Mouse (Mus musculus): ENCODE data around the gene Psmc6. TPM values are rescaled to one million over a fixed set of nuclear protein-coding genes. Genes with fewer than 3 reads are reported as not detected.

Psmc6 gene
- total and polyA plus RNA-seq, 3 experiments, result 125 to 270 (median 208) TPM

- Histone ChIP-seq H3K27ac (ENCODE audit: control insufficient read depth, low read depth, low read length) (peak overlapping the region; percentile 85), H3K79me2 (ENCODE audit: control insufficient read depth, insufficient read depth, low read length, poor library complexity) (peaks cover 14% of the 10 kb centered on the region), H3K36me3 (ENCODE audit: control insufficient read depth in 1 of 2, insufficient read depth in 2 of 2, low read length in 2 of 2) (peaks cover 2 to 20% of the 10 kb centered on the region in 2 experiments; a peak in 3 of 4 replicates), H3K27me3 (ENCODE audit: control insufficient read depth in 1 of 2, insufficient read depth in 2 of 2, low read length in 2 of 2) (no peaks in the 10 kb centered on the region), H3K4me3 (ENCODE audit: control insufficient read depth in 1 of 2, insufficient read depth in 1 of 2, low read depth in 2 of 2, low read length in 2 of 2) (peak overlapping the region; percentile 96 to 100), H3K9ac (ENCODE audit: control insufficient read depth, low read depth, low read length, poor library complexity, severe bottlenecking) (peak overlapping the region; percentile 100), H3K4me1 (ENCODE audit: control insufficient read depth in 1 of 2, insufficient read depth in 2 of 2, low read length in 2 of 2) (peaks cover 3 to 9% of the 10 kb centered on the region in 2 experiments; a peak in 3 of 4 replicates), H3K9me3 (replicated peaks; ENCODE audit: insufficient read depth, low read length) (no peaks in the 10 kb centered on the region)
- peak; percentile 79 for TF ChIP-seq MXI1 (IDR thresholded peaks at IDR 0.05; ENCODE audit: low read depth, low read length)
- 0 out of 2 replicates have a peak, but pooled peaks have one; percentile 37 for TF ChIP-seq ETS1 (IDR thresholded peaks at IDR 0.05; ENCODE audit: low read depth, low read length)
- no peak for TF ChIP-seq ZNF384 (IDR thresholded peaks at IDR 0.05; ENCODE audit: low read depth, low read length)
- peak; percentile 26; the same call in 1 of the 2 replicates for TF ChIP-seq MYC (IDR thresholded peaks at IDR 0.05; ENCODE audit: low read depth, low read length)
- no peak for TF ChIP-seq MAFK (IDR thresholded peaks at IDR 0.05; ENCODE audit: borderline replicate concordance, low read depth, low read length)
- TF ChIP-seq RCOR1 (IDR thresholded peaks at IDR 0.05; ENCODE audit: low read depth, low read length), result 0 out of 2 replicates have a peak, but pooled peaks have one; percentile 13
- TF ChIP-seq USF2 (IDR thresholded peaks at IDR 0.05; ENCODE audit: borderline replicate concordance in 1 of 2, insufficient read depth in 1 of 2, low read depth in 1 of 2, low read length in 2 of 2), result 0 out of 4 replicates have a peak, but pooled peaks of 1 of the 2 experiments have one; percentile 9
- TF ChIP-seq BHLHE40 (IDR thresholded peaks at IDR 0.05; ENCODE audit: borderline replicate concordance, low read depth, low read length), result no peak
- peak; percentile 64 for DNase-seq (ENCODE audit: low read depth, low spot score)
These were observed 57.9 kb downstream of the Psmc6 start for GRCm38 (mm10) chr14:45387480-45387879.

- H3K36me3 ChIP-seq (ENCODE audit: control insufficient read depth in 1 of 2, insufficient read depth in 2 of 2, low read length in 2 of 2), result peaks cover 2 to 20% of the 10 kb centered on the region in 2 experiments; a peak in 3 of 4 replicates
- no peaks in the 10 kb centered on the region for H3K27me3 ChIP-seq (ENCODE audit: control insufficient read depth in 1 of 2, insufficient read depth in 2 of 2, low read length in 2 of 2)
- H3K9ac ChIP-seq (ENCODE audit: control insufficient read depth, low read depth, low read length, poor library complexity, severe bottlenecking), result peak overlapping the region; percentile 100
- peaks cover 3 to 9% of the 10 kb centered on the region in 2 experiments; a peak in 3 of 4 replicates for H3K4me1 ChIP-seq (ENCODE audit: control insufficient read depth in 1 of 2, insufficient read depth in 2 of 2, low read length in 2 of 2)
- peak overlapping the region; percentile 85 for H3K27ac ChIP-seq (ENCODE audit: control insufficient read depth, low read depth, low read length)
- H3K4me3 ChIP-seq (ENCODE audit: control insufficient read depth in 1 of 2, insufficient read depth in 1 of 2, low read depth in 2 of 2, low read length in 2 of 2), result peak overlapping the region; percentile 96 to 100
- no peaks in the 10 kb centered on the region for H3K9me3 ChIP-seq (replicated peaks; ENCODE audit: insufficient read depth, low read length)
- H3K79me2 ChIP-seq (ENCODE audit: control insufficient read depth, insufficient read depth, low read length, poor library complexity), result peaks cover 14% of the 10 kb centered on the region
- DNase-seq (ENCODE audit: low read depth, low spot score), result peak; percentile 87
- 0 out of 2 replicates have a peak, but pooled peaks have one; percentile 34 for TF ChIP-seq ELF1 (IDR thresholded peaks at IDR 0.05; ENCODE audit: low read depth, low read length)
- peak; percentile 75 to 83 for TF ChIP-seq POLR2A (IDR thresholded peaks at IDR 0.05; ENCODE audit: control insufficient read depth in 1 of 2, insufficient read depth in 1 of 2, low read depth in 1 of 2, low read length in 2 of 2, poor library complexity in 1 of 2)
- TF ChIP-seq GATA1 (IDR thresholded peaks at IDR 0.05; ENCODE audit: low read depth, low read length), result no peak
- peak; percentile 65 for TF ChIP-seq NRF1 (IDR thresholded peaks at IDR 0.05; ENCODE audit: insufficient read depth, low read depth, low read length, poor library complexity, severe bottlenecking)
- 0 out of 2 replicates have a peak, but pooled peaks have one; percentile 35 for TF ChIP-seq POLR2AphosphoS2 (IDR thresholded peaks at IDR 0.05; ENCODE audit: low read length)
- peak; percentile 33 for TF ChIP-seq SIN3A (IDR thresholded peaks at IDR 0.05; ENCODE audit: low read length)
- TF ChIP-seq MYB (IDR thresholded peaks at IDR 0.05; ENCODE audit: low read depth, low read length), result no peak
- no peak for TF ChIP-seq MYC (IDR thresholded peaks at IDR 0.05; ENCODE audit: low read depth, low read length)
- TF ChIP-seq MAX (IDR thresholded peaks at IDR 0.05; ENCODE audit: low read length), result no peak
- no peak; the same call in 1 of the 2 replicates for TF ChIP-seq KAT2A (conservative IDR thresholded peaks at IDR 0.05; ENCODE audit: low read depth, low read length)
- peak; percentile 53; the same call in 1 of the 2 replicates for TF ChIP-seq MXI1 (IDR thresholded peaks at IDR 0.05; ENCODE audit: low read depth, low read length)
- TF ChIP-seq CHD2 (IDR thresholded peaks at IDR 0.05; ENCODE audit: low read length), result no peak
- peak; percentile 41; the same call in 1 of the 2 replicates for TF ChIP-seq HCFC1 (IDR thresholded peaks at IDR 0.05; ENCODE audit: low read depth, low read length)
- TF ChIP-seq USF1 (IDR thresholded peaks at IDR 0.05; ENCODE audit: low read depth, low read length), result no peak
- TF ChIP-seq RCOR1 (IDR thresholded peaks at IDR 0.05; ENCODE audit: low read depth, low read length), result no peak
- TF ChIP-seq SMC3 (IDR thresholded peaks at IDR 0.05; ENCODE audit: low read depth, low read length), result no peak
- TF ChIP-seq BHLHE40 (IDR thresholded peaks at IDR 0.05; ENCODE audit: borderline replicate concordance, low read depth, low read length), result no peak
- no peak for TF ChIP-seq E2F4 (IDR thresholded peaks at IDR 0.05; ENCODE audit: borderline replicate concordance, low read depth, low read length)
- TF ChIP-seq MEF2A (IDR thresholded peaks at IDR 0.05; ENCODE audit: extremely low read depth, insufficient replicate concordance, low read depth, low read length, poor library complexity, severe bottlenecking), result no peak
- peak; percentile 80 for TF ChIP-seq NELFE (IDR thresholded peaks at IDR 0.05; ENCODE audit: low read depth, low read length)
- TF ChIP-seq JUND (IDR thresholded peaks at IDR 0.05; ENCODE audit: low read depth, low read length), result no peak
- TF ChIP-seq ETS1 (IDR thresholded peaks at IDR 0.05; ENCODE audit: low read depth, low read length), result no peak; the same call in 1 of the 2 replicates
- TF ChIP-seq EP300 (IDR thresholded peaks at IDR 0.05; ENCODE audit: low read depth in 1 of 2, low read length in 2 of 2), result no peak
- TF ChIP-seq CTCF (IDR thresholded peaks at IDR 0.05 in 2 of 3, conservative IDR thresholded peaks at IDR 0.05 in 1 of 3; ENCODE audit: control insufficient read depth in 1 of 3, insufficient read depth in 1 of 3, low read depth in 2 of 3, low read length in 3 of 3, poor library complexity in 1 of 3, severe bottlenecking in 1 of 3), result no peak
These were observed 59.0 kb downstream of the Psmc6 start for GRCm38 (mm10) chr14:45388345-45389181.
